Mouse (Mus musculus) midbrain, embryonic 10.5 days (tissue): ENCODE results near the gene Pgls. TPM values are rescaled to one million over a fixed set of nuclear protein-coding genes. Genes with fewer than 3 reads are reported as not detected.

Source experiments
- DNase-seq: peaks from one replicate; pipeline ENCODE4 v3.0.0-alpha.2; 2017; ENCODE audit warnings: low spot score
- H3K27ac ChIP-seq: fragments of 300-500 bp; sonication (generic); replicated peaks from 2 replicates; pipeline ENCODE4 v1.5.1; 2016; ENCODE audit warnings: mild to moderate bottlenecking
- H3K27me3 ChIP-seq: fragments of 300-500 bp; sonication (generic); 2 replicates; pipeline ENCODE4 v1.6.1; 2016; ENCODE audit warnings: low read depth, mild to moderate bottlenecking; ENCODE audit not compliant: poor library complexity, severe bottlenecking
- H3K36me3 ChIP-seq: fragments of 300-500 bp; sonication (generic); 2 replicates; pipeline ENCODE4 v1.6.1; 2016; ENCODE audit warnings: mild to moderate bottlenecking, moderate library complexity
- H3K4me1 ChIP-seq: fragments of 300-500 bp; sonication (generic); 2 replicates; pipeline ENCODE4 v1.6.1; 2016
- H3K4me3 ChIP-seq: fragments of 300-500 bp; sonication (generic); 2 replicates; pipeline ENCODE4 v1.5.1; 2016; ENCODE audit warnings: mild to moderate bottlenecking, moderate library complexity
- H3K9me3 ChIP-seq: fragments of 300-500 bp; sonication (generic); replicated peaks from 2 replicates; pipeline ENCODE4 v1.6.1; 2016; ENCODE audit warnings: mild to moderate bottlenecking
- WGBS: fragments of 180-500 bp; shearing (Covaris S2); methylation state at CpG from one replicate; pipeline ENCODE4 v1.1.7; 2016; 5-methylcytosine and 5-hydroxymethylcytosine counted together
- polyA plus RNA-seq: library from polyadenylated mRNA; unstranded; fragments of >200 nt; fragmentation: Nextera tagmentation; extraction: Ambion mirVana; gene quantifications from 2 replicates; pipeline ENCODE4 v1.2.1, GENCODE M21; 2016

Gene Pgls
- 248 and 261 TPM in 2 replicates for polyA plus RNA-seq

DNA sequence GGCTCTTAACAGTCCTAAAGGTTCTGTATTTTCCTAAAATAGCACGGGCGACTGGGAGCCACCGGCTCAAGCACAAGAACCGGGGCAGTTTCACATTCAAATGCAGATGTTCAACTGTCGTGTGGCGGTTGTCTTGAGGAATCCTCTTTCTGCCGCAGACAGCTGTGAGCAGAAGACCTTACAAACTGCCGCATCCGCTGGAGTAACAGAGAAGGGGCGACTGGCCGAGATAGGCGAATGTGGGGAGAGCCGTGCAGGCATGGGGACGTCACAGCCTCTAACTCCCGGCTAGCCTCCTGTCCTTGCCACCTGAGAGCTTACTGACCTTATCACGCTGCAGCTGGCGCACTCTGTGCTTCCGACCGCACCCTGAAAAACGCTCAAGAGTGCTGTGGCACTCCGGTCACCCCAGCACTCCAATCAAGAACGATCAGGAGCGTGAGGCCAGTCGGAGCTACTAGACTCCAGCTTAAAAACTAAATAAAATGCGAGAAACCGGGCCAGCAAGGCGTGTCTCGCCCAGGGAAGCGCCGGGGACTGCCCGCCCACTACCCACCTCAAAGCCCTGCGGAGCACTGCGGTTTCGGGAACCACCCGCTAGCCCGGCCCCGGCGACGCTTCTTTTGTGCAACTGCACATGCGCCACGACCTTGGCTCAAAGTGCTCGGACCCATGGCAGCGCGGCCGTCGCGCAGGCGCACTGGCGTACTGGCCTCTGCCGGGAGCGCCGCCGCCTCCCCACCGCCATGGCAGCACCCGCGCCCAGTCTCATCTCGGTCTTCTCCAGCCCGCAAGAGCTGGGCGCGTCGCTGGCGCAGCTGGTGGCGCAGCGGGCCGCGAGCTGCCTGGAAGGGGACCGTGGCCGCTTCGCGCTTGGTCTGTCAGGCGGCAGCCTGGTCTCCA, at the start of gene Pgls:
Pgls (plus strand) TSS at position 706 of the 903 bp plus-strand sequence.
- peak within 1 kb of the TSS; percentile 83 for H3K4me3 ChIP-seq
- H3K36me3 ChIP-seq: peaks cover 21% of the 10 kb centered on the region
- H3K27me3 ChIP-seq: peaks cover 12% of the 10 kb centered on the region
- H3K27ac ChIP-seq: peak within 1 kb of the TSS; percentile 97
- no peaks in the 10 kb centered on the region for H3K9me3 ChIP-seq
- peak; percentile 97 for DNase-seq
- peaks cover 45% of the 10 kb centered on the region for H3K4me1 ChIP-seq
- WGBS: under 1% methylated on average over 71 of the region's 71 CpGs

GRCm38 (mm10) chr8:71542632-71543343, 49.2 kb upstream of the Pgls start, which contains the start of gene Mvb12a:
Mvb12a (plus strand) TSS chr8:71542922.
- Histone ChIP-seq H3K9me3 (no peaks in the 10 kb centered on the region), H3K4me3 (peak within 1 kb of the TSS; percentile 74), H3K27ac (peak within 1 kb of the TSS; percentile 79), H3K36me3 (peaks cover 27% of the 10 kb centered on the region), H3K4me1 (peaks cover 18% of the 10 kb centered on the region), H3K27me3 (peaks cover 10% of the 10 kb centered on the region)
- under 1% methylated on average over 55 of the region's 55 CpGs for WGBS
- peak; percentile 97 for DNase-seq

- 89% methylated on average over 9 of the region's 9 CpGs for WGBS
- Histone ChIP-seq H3K9me3 (no peaks in the 10 kb centered on the region), H3K4me1 (peaks cover 14% of the 10 kb centered on the region), H3K27me3 (peaks cover under 1% of the 10 kb centered on the region; the same call in 1 of the 2 replicates), H3K27ac (no peak overlapping the region), H3K36me3 (peaks cover 36% of the 10 kb centered on the region), H3K4me3 (peak overlapping the region; percentile 74)
- DNase-seq: no peak
Observed at GRCm38 (mm10) chr8:71543755-71544154, 48.2 kb upstream of the Pgls start.

GRCm38 (mm10) chr8:71545053-71545452, 46.9 kb upstream of the Pgls start:
- Histone ChIP-seq H3K27me3 (no peaks in the 10 kb centered on the region), H3K27ac (no peak overlapping the region), H3K4me1 (peaks cover 14% of the 10 kb centered on the region), H3K9me3 (no peaks in the 10 kb centered on the region), H3K36me3 (peaks cover 37% of the 10 kb centered on the region), H3K4me3 (no peak overlapping the region)
- WGBS: 93% methylated on average over 11 of the region's 11 CpGs
- DNase-seq: no peak

- WGBS: 86% methylated on average over 7 of the region's 7 CpGs
- DNase-seq: no peak
- Histone ChIP-seq H3K27me3 (no peaks in the 10 kb centered on the region), H3K4me3 (no peak overlapping the region), H3K36me3 (peaks cover 37% of the 10 kb centered on the region), H3K27ac (no peak overlapping the region), H3K4me1 (peaks cover 14% of the 10 kb centered on the region), H3K9me3 (no peaks in the 10 kb centered on the region)
Observed at GRCm38 (mm10) chr8:71547590-71547989, 44.4 kb upstream of the Pgls start.

DNA sequence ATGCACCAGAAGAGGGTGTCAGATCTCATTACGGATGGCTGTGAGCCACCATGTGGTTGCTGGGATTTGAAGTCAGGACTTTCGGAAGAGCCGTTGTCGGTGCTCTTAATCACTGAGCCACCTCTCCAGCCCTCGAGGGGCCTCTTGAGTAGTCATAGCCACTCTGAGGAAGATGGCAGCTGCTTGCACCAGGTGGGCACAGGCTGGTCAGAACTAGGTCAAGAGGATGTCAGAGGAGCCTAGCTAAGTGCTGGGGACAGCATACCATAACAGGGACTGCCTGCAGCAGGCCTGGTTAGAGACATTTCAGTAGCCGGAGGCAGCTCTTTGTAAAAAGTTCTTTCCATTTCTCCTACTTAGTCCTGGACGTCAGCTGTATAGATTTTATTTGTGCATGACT, 41.2 kb upstream of the Pgls start:
- no peak overlapping the region for H3K27ac ChIP-seq
- H3K9me3 ChIP-seq: no peaks in the 10 kb centered on the region
- H3K36me3 ChIP-seq: peaks cover 29% of the 10 kb centered on the region
- no peak overlapping the region for H3K4me3 ChIP-seq
- peaks cover 13% of the 10 kb centered on the region for H3K27me3 ChIP-seq
- no peak for DNase-seq
- WGBS: 71% methylated on average over 7 of the region's 7 CpGs
- H3K4me1 ChIP-seq: no peaks in the 10 kb centered on the region

DNA sequence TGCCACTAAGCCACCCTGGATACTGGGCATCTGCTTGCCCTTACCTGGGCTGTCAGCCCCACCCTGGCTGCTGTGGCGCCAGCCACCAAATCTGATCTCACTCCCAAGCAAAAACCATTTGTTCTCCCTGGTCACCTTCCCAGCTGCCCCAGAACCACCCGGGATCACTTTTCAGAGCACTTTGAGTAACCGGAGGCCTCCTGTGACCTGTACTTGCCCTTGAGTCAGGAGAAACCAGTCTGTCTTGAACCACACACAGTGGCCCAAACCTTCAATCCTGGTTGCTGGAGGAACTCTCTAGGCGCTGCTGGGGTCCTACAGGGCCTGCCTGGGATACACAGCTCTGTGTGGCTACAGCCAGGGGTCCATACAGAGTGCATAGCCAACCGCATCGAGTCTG, 39.2 kb upstream of the Pgls start:
- Histone ChIP-seq H3K27ac (no peak overlapping the region), H3K9me3 (no peaks in the 10 kb centered on the region), H3K4me1 (no peaks in the 10 kb centered on the region), H3K36me3 (peaks cover 10% of the 10 kb centered on the region), H3K4me3 (no peak overlapping the region), H3K27me3 (peaks cover 33% of the 10 kb centered on the region)
- 81% methylated on average over 6 of the region's 6 CpGs for WGBS
- DNase-seq: no peak

DNA sequence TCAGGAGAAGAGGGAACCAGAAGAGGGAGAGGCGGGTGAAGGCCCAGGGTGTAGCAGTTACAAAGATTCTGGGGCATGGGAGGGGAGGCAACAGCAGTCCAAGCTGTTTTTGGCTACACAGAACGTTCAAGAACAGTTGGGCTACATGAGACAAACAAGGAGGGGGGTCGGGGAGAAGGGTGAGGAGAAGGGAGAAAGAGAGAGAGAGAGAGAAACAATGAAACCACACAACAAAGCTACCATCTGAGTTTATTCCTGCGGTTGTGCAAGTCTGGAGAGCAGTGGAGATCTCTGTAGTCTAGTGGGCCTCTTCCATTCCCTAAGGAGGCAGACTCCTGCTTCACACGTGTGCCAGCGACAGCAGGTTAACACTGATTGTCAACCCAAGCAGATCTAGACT, 38.0 kb upstream of the Pgls start:
- 75% methylated on average over 6 of the region's 6 CpGs for WGBS
- Histone ChIP-seq H3K36me3 (no peaks in the 10 kb centered on the region; the same call in 1 of the 2 replicates), H3K27ac (no peak overlapping the region), H3K9me3 (no peaks in the 10 kb centered on the region), H3K27me3 (peaks cover 45% of the 10 kb centered on the region), H3K4me3 (no peak overlapping the region), H3K4me1 (peaks cover 10% of the 10 kb centered on the region)
- no peak for DNase-seq

DNA sequence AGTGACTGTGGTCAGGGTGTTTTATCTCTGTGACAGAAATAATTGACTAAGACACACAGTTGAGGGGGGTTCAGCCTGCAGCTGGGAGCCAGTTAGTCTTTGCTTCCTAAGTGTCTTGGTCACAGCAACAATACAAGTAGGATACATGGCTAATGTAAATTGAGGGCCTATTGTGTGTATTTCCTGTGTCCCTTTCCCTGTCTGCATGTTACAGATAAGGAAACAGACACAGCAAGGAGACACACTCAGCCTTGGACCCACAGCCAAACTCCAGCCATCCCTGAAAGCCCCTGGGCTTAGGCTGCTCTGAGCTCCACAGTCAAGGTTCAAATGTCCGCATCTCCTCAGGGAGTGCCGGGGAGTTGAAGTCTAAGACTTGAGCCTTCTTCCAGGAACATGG, 37.3 kb upstream of the Pgls start:
- DNase-seq: no peak
- Histone ChIP-seq H3K27ac (no peak overlapping the region), H3K9me3 (no peaks in the 10 kb centered on the region), H3K27me3 (peaks cover 52% of the 10 kb centered on the region), H3K36me3 (no peaks in the 10 kb centered on the region), H3K4me3 (no peak overlapping the region), H3K4me1 (peaks cover 13% of the 10 kb centered on the region)
- 86% methylated on average over 2 of the region's 2 CpGs for WGBS

DNA sequence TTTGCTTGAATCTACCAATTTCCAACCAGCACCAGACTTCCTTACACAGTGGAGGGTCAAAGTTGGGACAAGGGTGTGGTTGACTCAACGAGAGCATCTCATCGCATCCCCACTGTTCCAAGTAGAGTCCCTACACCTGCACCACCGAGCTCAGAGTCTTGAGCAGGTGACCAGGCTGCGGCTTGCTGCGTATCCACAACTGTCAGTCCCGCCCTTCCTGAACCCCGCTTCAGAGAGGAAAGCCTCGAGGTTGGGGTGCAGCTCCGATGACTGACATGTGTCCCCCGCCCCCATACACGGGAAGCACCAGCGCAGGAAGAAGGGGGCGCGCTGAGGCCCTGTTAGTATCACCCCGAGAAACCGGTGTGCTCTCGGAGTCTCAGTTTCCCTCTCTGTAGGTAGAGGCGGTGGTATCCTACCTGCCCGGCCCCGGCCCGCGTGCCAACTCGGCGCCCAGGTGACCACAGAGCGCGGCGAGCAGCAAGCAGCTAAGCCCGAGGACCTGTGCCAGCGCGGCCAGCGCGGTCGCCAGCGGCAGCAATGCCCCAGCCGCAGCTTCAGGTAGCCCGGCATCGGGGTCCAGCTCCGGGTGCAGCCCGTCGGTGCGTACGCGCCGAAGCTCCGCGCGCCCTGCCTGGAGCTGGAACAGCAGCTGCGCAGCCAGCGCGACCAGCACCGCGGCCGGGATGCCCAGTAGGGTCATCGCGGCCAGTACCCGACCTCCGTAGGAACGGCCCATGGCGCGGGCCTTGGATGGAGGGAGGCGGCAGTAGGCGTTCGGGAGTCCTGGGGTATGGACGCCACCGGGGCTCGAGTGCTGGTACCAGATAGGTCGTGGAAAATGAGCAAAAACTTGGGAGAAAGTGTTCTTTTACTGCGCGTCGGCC, 33.7 kb upstream of the Pgls start, which contains the start of gene Tmem221:
Tmem221 (minus strand) TSS at position 801 of the 887 bp plus-strand sequence.
- peak; percentile 52 for DNase-seq
- H3K27me3 ChIP-seq: peaks cover 89% of the 10 kb centered on the region
- H3K4me3 ChIP-seq: peak within 1 kb of the TSS; percentile 51
- H3K4me1 ChIP-seq: peaks cover 22% of the 10 kb centered on the region
- no peaks in the 10 kb centered on the region for H3K36me3 ChIP-seq
- WGBS: 4% methylated on average over 70 of the region's 70 CpGs
- H3K9me3 ChIP-seq: no peaks in the 10 kb centered on the region
- no peak within 1 kb of the TSS for H3K27ac ChIP-seq

- no peak for DNase-seq
- 3% methylated on average over 24 of the region's 24 CpGs for WGBS
- Histone ChIP-seq H3K27ac (no peak overlapping the region), H3K4me1 (peaks cover 22% of the 10 kb centered on the region), H3K27me3 (peaks cover 97% of the 10 kb centered on the region), H3K9me3 (peaks cover 3% of the 10 kb centered on the region), H3K36me3 (no peaks in the 10 kb centered on the region), H3K4me3 (peak overlapping the region; percentile 51)
Observed at GRCm38 (mm10) chr8:71558958-71559690, 32.9 kb upstream of the Pgls start.
